Mouse (Mus musculus) E14TG2a.4 (cell line): ENCODE measurements around the gene Synrg.

Source experiments
- CTCF ChIP-seq: conservative IDR thresholded peaks from 2 replicates; pipeline ENCODE4 v1.5.1; 2014; ENCODE audit warnings: low read length
- NANOG ChIP-seq: IDR thresholded peaks from 2 replicates; pipeline ENCODE4 v1.6.1; 2014; ENCODE audit warnings: borderline replicate concordance, low read length, mixed read lengths
- POU5F1 ChIP-seq: IDR thresholded peaks from 2 replicates; pipeline ENCODE4 v1.6.1; 2014; ENCODE audit warnings: low read length, borderline replicate concordance

GRCm38 (mm10) chr11:84090572-84090971 is 126.3 kb downstream of the Synrg start:
- TF ChIP-seq CTCF (no peak), POU5F1 (no peak), NANOG (no peak)
